Mouse (Mus musculus) urinary bladder, adult 18-20 months (tissue): ENCODE measurements around the gene Gm10309.

ENCODE experiments used
- DNase-seq, 2 experiments: peaks; one replicate each; pipeline ENCODE4 v3.0.0; 2022; ENCODE audit warnings: low spot score in 2 of 2, mixed read lengths in 2 of 2

Gm10309 gene

GRCm38 (mm10) chr17:86505183-86505631, at the start of gene Gm10309:
Gm10309 (minus strand) TSS chr17:86505232.
- no peak for DNase-seq

GRCm38 (mm10) chr17:86551995-86552394, 47.0 kb upstream of the Gm10309 start:
- no peak for DNase-seq

GRCm38 (mm10) chr17:86551561-86551960, 46.5 kb upstream of the Gm10309 start:
- no peak for DNase-seq

GRCm38 (mm10) chr17:86549128-86549527, 44.1 kb upstream of the Gm10309 start:
- no peak for DNase-seq

GRCm38 (mm10) chr17:86546529-86546928, 41.5 kb upstream of the Gm10309 start:
- no peak for DNase-seq

GRCm38 (mm10) chr17:86539881-86540430, 34.9 kb upstream of the Gm10309 start:
- DNase-seq: no peak

- DNase-seq: peak; percentile 27 to 72
Measured at GRCm38 (mm10) chr17:86535827-86536656, 31.0 kb upstream of the Gm10309 start.

GRCm38 (mm10) chr17:86535096-86535495, 30.1 kb upstream of the Gm10309 start:
- DNase-seq: no peak

GRCm38 (mm10) chr17:86533549-86533851, 28.5 kb upstream of the Gm10309 start:
- no peak for DNase-seq

GRCm38 (mm10) chr17:86532783-86533548, 27.9 kb upstream of the Gm10309 start:
- no peak for DNase-seq

GRCm38 (mm10) chr17:86531231-86531630, 26.2 kb upstream of the Gm10309 start:
- DNase-seq: no peak

GRCm38 (mm10) chr17:86529411-86529810, 24.4 kb upstream of the Gm10309 start:
- DNase-seq: no peak

GRCm38 (mm10) chr17:86529003-86529402, 24.0 kb upstream of the Gm10309 start:
- DNase-seq: no peak

- no peak for DNase-seq
Measured at GRCm38 (mm10) chr17:86527298-86527697, 22.3 kb upstream of the Gm10309 start.

GRCm38 (mm10) chr17:86526016-86526415, 21.0 kb upstream of the Gm10309 start:
- DNase-seq: no peak

GRCm38 (mm10) chr17:86525075-86525474, 20.0 kb upstream of the Gm10309 start:
- DNase-seq: no peak

- no peak for DNase-seq
Measured at GRCm38 (mm10) chr17:86523843-86524242, 18.8 kb upstream of the Gm10309 start.

- no peak for DNase-seq
Measured at GRCm38 (mm10) chr17:86523374-86523773, 18.3 kb upstream of the Gm10309 start.

- DNase-seq: no peak
Measured at GRCm38 (mm10) chr17:86522649-86523048, 17.6 kb upstream of the Gm10309 start.

- DNase-seq: no peak
Measured at GRCm38 (mm10) chr17:86521252-86521651, 16.2 kb upstream of the Gm10309 start.

GRCm38 (mm10) chr17:86518604-86519003, 13.6 kb upstream of the Gm10309 start:
- DNase-seq: no peak

GRCm38 (mm10) chr17:86516630-86517029, 11.6 kb upstream of the Gm10309 start:
- no peak for DNase-seq
